Comparison of ENCODE assay signal across 24 mouse cellular contexts in genomic region chr11:51415049-51415688, GRCm38 (mm10).
DNase-seq lines count a peak whose midpoint lies in the region; ATAC-seq lines count a peak whose summit lies in the region.
"Had no signal": no experiment of that assay in that cellular context is flagged by ENCODE, and none has a peak within 500 bp of the region (broad histone marks: within the 10 kb centered on the region; RNA-seq: fewer than 3 reads in every experiment).

No protein-coding gene starts in this region.

- WGBS in limb, embryonic 10.5 days: 72% methylated on average over 7 of the region's 7 CpGs
- WGBS in liver, embryonic 12.5 days (ENCODE audit: insufficient replicate concordance): 54% methylated on average over 7 of the region's 7 CpGs
- WGBS in liver, embryonic 15.5 days (ENCODE audit: insufficient replicate concordance): 59% methylated on average over 7 of the region's 7 CpGs
- 62% methylated on average over 7 of the region's 7 CpGs for WGBS in kidney, embryonic 14.5 days

- H3K4me3 ChIP-seq in limb, embryonic 10.5 days: no peak overlapping the region
- H3K4me3 ChIP-seq in liver, embryonic 12.5 days: no peak overlapping the region
- no peak overlapping the region for H3K4me3 ChIP-seq in liver, embryonic 15.5 days (replicated peaks)
- H3K4me3 ChIP-seq in kidney, embryonic 14.5 days (ENCODE audit: low read length): no peak overlapping the region
- H3K4me3 ChIP-seq: embryonic facial prominence, embryonic 12.5 days; embryonic facial prominence, embryonic 15.5 days; forebrain, embryonic 10.5 days; forebrain, embryonic 13.5 days; gastrocnemius, adult 2 months; hindbrain, embryonic 12.5 days; hindbrain, embryonic 15.5 days had no signal

- no peaks in the 10 kb centered on the region for H3K9me3 ChIP-seq in limb, embryonic 10.5 days (replicated peaks)
- H3K9me3 ChIP-seq in liver, embryonic 12.5 days (replicated peaks): no peaks in the 10 kb centered on the region
- H3K9me3 ChIP-seq in liver, embryonic 15.5 days (replicated peaks): no peaks in the 10 kb centered on the region
- H3K9me3 ChIP-seq in kidney, embryonic 14.5 days (ENCODE audit: control insufficient read depth, low read length): no peaks in the 10 kb centered on the region
- H3K9me3 ChIP-seq: embryonic facial prominence, embryonic 12.5 days; embryonic facial prominence, embryonic 15.5 days; forebrain, embryonic 10.5 days; forebrain, embryonic 13.5 days; hindbrain, embryonic 12.5 days; hindbrain, embryonic 15.5 days had no signal

- H3K9ac ChIP-seq in liver, embryonic 12.5 days: no peak overlapping the region
- H3K9ac ChIP-seq in liver, embryonic 15.5 days: peak overlapping the region; percentile 20; the same call in 1 of the 2 replicates
- H3K9ac ChIP-seq in kidney, embryonic 14.5 days (ENCODE audit: low read depth, low read length): no peak overlapping the region
- H3K9ac ChIP-seq: embryonic facial prominence, embryonic 12.5 days; embryonic facial prominence, embryonic 15.5 days; forebrain, embryonic 13.5 days; hindbrain, embryonic 12.5 days; hindbrain, embryonic 15.5 days had no signal

- no peaks in the 10 kb centered on the region for H3K36me3 ChIP-seq in limb, embryonic 10.5 days
- H3K36me3 ChIP-seq in liver, embryonic 12.5 days: no peaks in the 10 kb centered on the region
- H3K36me3 ChIP-seq in liver, embryonic 15.5 days (replicated peaks): no peaks in the 10 kb centered on the region
- H3K36me3 ChIP-seq in kidney, embryonic 14.5 days (ENCODE audit: control insufficient read depth, insufficient read depth, low read length): no peaks in the 10 kb centered on the region
- H3K36me3 ChIP-seq: embryonic facial prominence, embryonic 12.5 days; embryonic facial prominence, embryonic 15.5 days; forebrain, embryonic 10.5 days; hindbrain, embryonic 12.5 days; hindbrain, embryonic 15.5 days had no signal

- peak; percentile 89 for ATAC-seq in liver, embryonic 12.5 days
- ATAC-seq in liver, embryonic 15.5 days (ENCODE audit: insufficient read depth): peak; percentile 87
- ATAC-seq in kidney, embryonic 14.5 days (ENCODE audit: low FRiP score, low TSS enrichment): no peak
- ATAC-seq: CD4-positive, CD25-positive, alpha-beta regulatory T cell, adult 4 months; forebrain, embryonic 13.5 days had no signal

- peak; percentile 66 for DNase-seq in brain, adult 2 months (ENCODE audit: low read depth, low spot score)
- no peak for DNase-seq in limb, embryonic 10.5 days (ENCODE audit: low spot score)
- no peak for DNase-seq in cerebellum, adult 8-10 months
- DNase-seq in ovary, postnatal 14 days (ENCODE audit: low spot score): no peak
- DNase-seq in frontal cortex, postnatal 14 days (ENCODE audit: low spot score in 2 of 2): no peak
- DNase-seq: adrenal gland, adult 2 months; adrenal gland, postnatal 14 days; cerebellum, adult 11-12 months; cerebellum, adult 9-10 months; cerebellum, postnatal 14 days; gastrocnemius, adult 2 months; gastrocnemius, postnatal 14 days; heart, adult 11 months had no signal

- H3K27ac ChIP-seq in limb, embryonic 10.5 days: 0 out of 2 replicates have a peak overlapping the region, but pooled peaks have one; percentile 15
- H3K27ac ChIP-seq in liver, embryonic 12.5 days: peak overlapping the region; percentile 64
- H3K27ac ChIP-seq in liver, embryonic 15.5 days (replicated peaks): peak overlapping the region; percentile 75
- H3K27ac ChIP-seq in kidney, embryonic 14.5 days (ENCODE audit: low read depth, low read length): no peak overlapping the region
- H3K27ac ChIP-seq: embryonic facial prominence, embryonic 12.5 days; embryonic facial prominence, embryonic 15.5 days; forebrain, embryonic 10.5 days; forebrain, embryonic 13.5 days; gastrocnemius, adult 2 months; hindbrain, embryonic 12.5 days; hindbrain, embryonic 15.5 days had no signal

- H3K4me2 ChIP-seq in liver, embryonic 12.5 days: peak overlapping the region; percentile 29
- peak overlapping the region; percentile 27 for H3K4me2 ChIP-seq in liver, embryonic 15.5 days
- no peak overlapping the region for H3K4me2 ChIP-seq in kidney, embryonic 14.5 days (replicated peaks; ENCODE audit: low read depth, low read length)
- H3K4me2 ChIP-seq: embryonic facial prominence, embryonic 12.5 days; embryonic facial prominence, embryonic 15.5 days; forebrain, embryonic 13.5 days; heart, embryonic 11.5 days; hindbrain, embryonic 12.5 days; hindbrain, embryonic 15.5 days had no signal

- no peaks in the 10 kb centered on the region for H3K27me3 ChIP-seq in limb, embryonic 10.5 days (ENCODE audit: low read depth, poor library complexity, severe bottlenecking)
- 0 out of 2 replicates have a peak, but pooled peaks cover 16% of the 10 kb centered on the region for H3K27me3 ChIP-seq in liver, embryonic 12.5 days (replicated peaks)
- H3K27me3 ChIP-seq in liver, embryonic 15.5 days: peaks cover 3% of the 10 kb centered on the region
- H3K27me3 ChIP-seq in kidney, embryonic 14.5 days (ENCODE audit: control insufficient read depth, insufficient read depth, low read length): no peaks in the 10 kb centered on the region
- H3K27me3 ChIP-seq: embryonic facial prominence, embryonic 12.5 days; embryonic facial prominence, embryonic 15.5 days; forebrain, embryonic 13.5 days; hindbrain, embryonic 12.5 days; hindbrain, embryonic 15.5 days had no signal

- H3K4me1 ChIP-seq in limb, embryonic 10.5 days: peaks cover 71% of the 10 kb centered on the region
- H3K4me1 ChIP-seq in liver, embryonic 12.5 days: peaks cover 61% of the 10 kb centered on the region
- H3K4me1 ChIP-seq in liver, embryonic 15.5 days (replicated peaks): peaks cover 41% of the 10 kb centered on the region
- H3K4me1 ChIP-seq in kidney, embryonic 14.5 days (ENCODE audit: control insufficient read depth, insufficient read depth, low read length): peaks cover 6% of the 10 kb centered on the region; the same call in 1 of the 2 replicates
- H3K4me1 ChIP-seq: hindbrain, embryonic 15.5 days had no signal
